Mouse (Mus musculus): ENCODE results near the gene Tmem56. TPM values are rescaled to one million over a fixed set of nuclear protein-coding genes. Genes with fewer than 3 reads are reported as not detected.

Tmem56 gene
- total RNA-seq, 4 experiments from 2014 or later, result 27.8 to 41.1 (median 33.5) TPM

GRCm38 (mm10) chr3:121170631-121171030 lies 112.3 kb downstream of the Tmem56 start:
- DNase-seq (ENCODE audit: low spot score in 2 of 2), result no peak

GRCm38 (mm10) chr3:121169092-121169942 lies 113.6 kb downstream of the Tmem56 start:
- no peak for DNase-seq (ENCODE audit: low spot score in 2 of 2)

GRCm38 (mm10) chr3:121168581-121168980 lies 114.3 kb downstream of the Tmem56 start:
- DNase-seq (ENCODE audit: low spot score in 2 of 2), result no peak

DNA sequence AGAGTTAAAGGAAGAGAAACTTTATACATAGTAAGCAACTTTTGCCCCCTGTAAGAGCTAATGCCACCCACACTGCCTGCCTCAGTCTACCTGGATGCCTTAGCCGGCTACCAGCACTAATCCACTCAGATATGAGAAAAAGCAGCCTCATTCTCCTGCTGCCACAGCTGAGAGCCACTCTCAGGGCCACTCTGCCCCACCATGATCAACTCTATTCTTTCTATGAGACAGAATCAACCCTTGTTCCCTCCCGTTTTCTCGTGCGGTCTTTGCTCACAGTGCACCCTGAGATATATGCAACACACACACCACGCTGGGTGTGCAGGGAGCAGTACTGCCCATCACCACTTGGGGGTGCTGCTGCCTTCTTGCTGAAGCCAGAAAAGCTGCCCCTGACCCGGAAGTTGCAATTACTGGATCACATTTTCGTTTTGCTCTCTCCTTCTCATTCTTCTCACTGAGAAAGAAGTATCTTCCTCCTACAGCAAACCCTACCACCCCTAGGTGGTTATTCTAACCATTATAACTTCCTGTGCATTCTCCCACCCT lies 119.6 kb downstream of the Tmem56 start:
- DNase-seq (ENCODE audit: low spot score in 2 of 2), result peak in 1 of 2 experiments; percentile 55

DNA sequence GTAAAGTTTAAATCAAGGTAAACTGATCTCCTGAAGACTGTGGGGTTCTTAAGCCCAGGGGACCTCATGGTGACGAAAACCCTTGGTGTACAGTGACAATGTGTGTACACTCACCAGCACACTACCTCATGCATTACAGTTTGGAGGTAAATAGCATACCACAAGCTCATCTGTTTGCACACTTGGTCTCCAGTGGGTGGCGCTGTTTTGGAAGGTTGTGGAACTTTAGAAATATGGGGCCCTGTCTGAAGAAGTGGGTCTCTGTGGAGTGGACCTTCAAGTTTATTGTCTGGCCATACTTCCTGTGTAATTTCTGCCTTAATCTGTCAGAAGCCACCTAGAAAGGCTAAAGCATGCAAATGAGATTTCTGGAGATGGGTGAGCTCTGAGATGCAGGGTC lies 121.2 kb downstream of the Tmem56 start:
- DNase-seq (ENCODE audit: low spot score in 2 of 2), result no peak

DNA sequence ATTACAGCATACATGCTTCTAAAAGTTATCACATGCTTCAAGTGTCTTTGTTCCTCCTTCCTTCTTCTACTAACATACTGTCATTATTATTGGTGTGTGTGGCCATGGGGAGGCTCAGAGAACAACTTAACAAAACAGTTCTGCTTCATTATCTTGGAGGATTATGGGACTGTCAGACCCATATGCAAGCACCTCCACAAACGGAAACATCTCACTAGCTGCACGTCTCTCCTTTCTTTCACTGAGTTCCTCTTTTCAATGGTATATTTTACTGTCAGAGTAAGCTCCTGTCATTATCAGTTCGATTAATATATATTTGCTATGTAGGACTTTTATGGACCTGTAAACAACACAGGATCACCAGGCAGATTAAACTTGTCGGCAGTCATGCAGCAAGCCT lies 122.5 kb downstream of the Tmem56 start:
- DNase-seq (ENCODE audit: low spot score in 2 of 2), result no peak

- no peak for DNase-seq (ENCODE audit: low spot score in 2 of 2)
These were observed 123.3 kb downstream of the Tmem56 start for GRCm38 (mm10) chr3:121159566-121159965.

DNA sequence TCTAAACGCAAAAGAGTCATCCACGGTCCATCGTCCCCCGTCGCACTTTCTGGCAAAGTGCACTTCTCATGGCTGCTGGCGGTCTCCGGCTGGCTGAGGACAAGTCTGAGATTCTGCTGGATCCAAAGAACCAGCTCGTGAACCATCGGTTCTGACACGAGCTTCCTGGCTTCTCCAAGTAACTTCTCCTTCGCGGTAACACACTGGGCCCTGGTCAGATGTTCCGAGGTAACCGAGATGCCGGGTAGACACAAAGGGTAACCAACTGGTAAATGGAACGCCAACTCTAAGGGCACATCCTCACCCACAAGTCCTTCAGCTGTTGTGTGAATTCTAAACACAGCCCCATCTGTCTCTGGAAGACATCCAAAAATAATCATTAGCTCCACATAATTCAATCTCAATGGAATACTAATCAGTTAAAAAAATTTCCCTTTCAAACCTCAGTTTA lies 124.0 kb downstream of the Tmem56 start:
- DNase-seq (ENCODE audit: low spot score in 2 of 2), result peak; percentile 36 to 47

- no peak for DNase-seq (ENCODE audit: low spot score in 2 of 2)
These were observed 125.2 kb downstream of the Tmem56 start for GRCm38 (mm10) chr3:121157546-121158330.

DNA sequence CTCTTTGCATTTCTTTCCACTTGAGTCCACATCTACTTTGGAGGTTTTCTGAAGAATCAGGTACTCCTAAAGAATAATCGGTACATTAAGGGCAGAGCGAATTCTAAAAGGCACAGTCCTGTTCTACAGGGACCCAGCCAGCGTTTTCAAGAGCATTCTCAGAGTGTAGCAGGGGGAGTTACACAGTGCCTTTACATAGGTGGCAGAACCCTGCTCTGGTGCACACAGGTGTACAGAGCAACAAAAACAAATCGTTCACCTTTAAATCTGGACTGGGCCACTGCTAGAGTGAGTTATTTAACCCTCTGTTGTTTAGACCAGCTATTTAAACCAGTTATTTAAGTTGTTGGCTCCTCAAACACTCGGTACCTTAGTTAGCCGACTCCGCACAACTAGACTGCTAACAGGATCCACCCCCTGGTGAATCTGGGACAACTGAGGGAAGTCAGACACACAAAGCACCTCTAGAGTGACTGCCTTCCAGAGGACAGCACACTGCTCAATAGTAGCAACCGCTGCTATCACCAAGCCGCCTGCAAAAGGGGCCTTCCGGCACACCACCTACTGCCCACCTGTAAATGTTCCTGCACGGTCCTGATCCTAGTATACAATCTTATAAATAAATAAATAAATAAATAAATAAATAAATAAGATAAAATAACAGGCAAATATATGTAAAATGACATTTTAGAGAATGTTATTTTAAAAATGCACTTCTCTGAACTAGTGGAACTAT lies 126.3 kb downstream of the Tmem56 start:
- DNase-seq (ENCODE audit: low spot score in 2 of 2), result no peak

- DNase-seq (ENCODE audit: low spot score in 2 of 2), result no peak
These were observed 126.9 kb downstream of the Tmem56 start for GRCm38 (mm10) chr3:121156043-121156442.

Other genes with a start within 250 kb of the Tmem56 start
- gene Rwdd3, start 111.4 kb downstream of the Tmem56 start, total RNA-seq (2022), result 10 to 100 TPM; 23.2 to 29.2 (median 23.9) TPM
- gene Alg14, start 8.7 kb upstream of the Tmem56 start, total RNA-seq (2022), result 10 to 100 TPM; 11.3 to 14.0 (median 12.9) TPM
- 100 to 1,000 TPM in 2 of 4 experiments, 10 to 100 TPM in 2; 93.0 to 179 (median 135) TPM for gene Cnn3, start 143.4 kb upstream of the Tmem56 start, total RNA-seq (2022)
- under 1 TPM in 2 of 4 experiments, not detected in 2; 0.27 to 0.72 TPM for gene Slc44a3, start 249.3 kb upstream of the Tmem56 start, total RNA-seq (2022)